ENCODE assay signal across 19 mouse cellular contexts in genomic region chr3:61049976-61050672, GRCm38 (mm10). TPM values are rescaled to one million over a fixed set of nuclear protein-coding genes. Genes with fewer than 3 reads are reported as not detected.
DNase-seq lines count a peak whose midpoint lies in the region; ATAC-seq lines count a peak whose summit lies in the region.
"Had no signal": no experiment of that assay in that cellular context is flagged by ENCODE, and none has a peak within 500 bp of the region (broad histone marks: within the 10 kb centered on the region; RNA-seq: fewer than 3 reads in every experiment).

No protein-coding gene starts in this region.

- no peaks in the 10 kb centered on the region for H3K9me3 ChIP-seq in forebrain, embryonic 14.5 days (replicated peaks; ENCODE audit: control insufficient read depth, low read length)
- no peaks in the 10 kb centered on the region for H3K9me3 ChIP-seq in forebrain, embryonic 12.5 days
- H3K9me3 ChIP-seq in midbrain, embryonic 12.5 days, result no peaks in the 10 kb centered on the region
- no peaks in the 10 kb centered on the region for H3K9me3 ChIP-seq in midbrain, embryonic 11.5 days (ENCODE audit: control insufficient read depth, low read length)
- H3K9me3 ChIP-seq in hindbrain, embryonic 15.5 days, result no peaks in the 10 kb centered on the region
- no peaks in the 10 kb centered on the region for H3K9me3 ChIP-seq in midbrain, embryonic 15.5 days
- H3K9me3 ChIP-seq: embryonic facial prominence, embryonic 15.5 days; heart, embryonic 15.5 days; neural tube, embryonic 12.5 days had no signal

- H3K27ac ChIP-seq in forebrain, embryonic 14.5 days (ENCODE audit: low read depth, low read length), result no peak overlapping the region
- no peak overlapping the region for H3K27ac ChIP-seq in forebrain, embryonic 12.5 days
- no peak overlapping the region for H3K27ac ChIP-seq in midbrain, embryonic 12.5 days (replicated peaks)
- no peak overlapping the region for H3K27ac ChIP-seq in midbrain, embryonic 11.5 days (ENCODE audit: low read depth, low read length)
- H3K27ac ChIP-seq in hindbrain, embryonic 15.5 days (replicated peaks), result 0 out of 2 replicates have a peak overlapping the region, but pooled peaks have one; percentile 25
- no peak overlapping the region for H3K27ac ChIP-seq in midbrain, embryonic 15.5 days
- H3K27ac ChIP-seq: embryonic facial prominence, embryonic 15.5 days; heart, embryonic 15.5 days; liver, embryonic 14.5 days; neural tube, embryonic 12.5 days had no signal

- peak; percentile 40; the same call in 1 of the 2 replicates for ATAC-seq in forebrain, embryonic 14.5 days
- ATAC-seq in forebrain, embryonic 12.5 days (ENCODE audit: low FRiP score), result no peak
- ATAC-seq in midbrain, embryonic 12.5 days (ENCODE audit: low FRiP score, low read depth), result peak; percentile 44; the same call in 1 of the 2 replicates
- no peak for ATAC-seq in midbrain, embryonic 11.5 days (ENCODE audit: low FRiP score)
- ATAC-seq in hindbrain, embryonic 15.5 days (ENCODE audit: low FRiP score, low read depth), result peak; percentile 51; the same call in 1 of the 2 replicates
- 0 out of 2 replicates have a peak, but pooled peaks have one; percentile 42 for ATAC-seq in midbrain, embryonic 15.5 days (replicated peaks)
- ATAC-seq: Patski had no signal

- 42% methylated on average over 3 of the region's 3 CpGs for WGBS in forebrain, embryonic 14.5 days
- 76% methylated on average over 3 of the region's 3 CpGs for WGBS in forebrain, embryonic 12.5 days
- WGBS in midbrain, embryonic 12.5 days, result 86% methylated on average over 3 of the region's 3 CpGs
- 92% methylated on average over 3 of the region's 3 CpGs for WGBS in midbrain, embryonic 11.5 days
- 49% methylated on average over 3 of the region's 3 CpGs for WGBS in hindbrain, embryonic 15.5 days
- 75% methylated on average over 3 of the region's 3 CpGs for WGBS in midbrain, embryonic 15.5 days

- H3K9ac ChIP-seq in forebrain, embryonic 14.5 days (ENCODE audit: low read length), result no peak overlapping the region
- no peak overlapping the region for H3K9ac ChIP-seq in forebrain, embryonic 12.5 days
- H3K9ac ChIP-seq in midbrain, embryonic 12.5 days (replicated peaks), result no peak overlapping the region
- no peak overlapping the region for H3K9ac ChIP-seq in midbrain, embryonic 11.5 days (ENCODE audit: low read length)
- H3K9ac ChIP-seq in hindbrain, embryonic 15.5 days, result no peak overlapping the region
- H3K9ac ChIP-seq in midbrain, embryonic 15.5 days, result no peak overlapping the region
- H3K9ac ChIP-seq: embryonic facial prominence, embryonic 15.5 days; heart, embryonic 15.5 days; liver, embryonic 14.5 days; neural tube, embryonic 12.5 days had no signal

- no peaks in the 10 kb centered on the region for H3K36me3 ChIP-seq in forebrain, embryonic 14.5 days (ENCODE audit: control insufficient read depth, insufficient read depth, low read length)
- H3K36me3 ChIP-seq in forebrain, embryonic 12.5 days (replicated peaks), result no peaks in the 10 kb centered on the region
- H3K36me3 ChIP-seq in midbrain, embryonic 12.5 days, result no peaks in the 10 kb centered on the region
- H3K36me3 ChIP-seq in midbrain, embryonic 11.5 days (ENCODE audit: control insufficient read depth, insufficient read depth, low read length), result no peaks in the 10 kb centered on the region
- no peaks in the 10 kb centered on the region for H3K36me3 ChIP-seq in hindbrain, embryonic 15.5 days
- H3K36me3 ChIP-seq in midbrain, embryonic 15.5 days (replicated peaks), result no peaks in the 10 kb centered on the region
- H3K36me3 ChIP-seq: embryonic facial prominence, embryonic 15.5 days; heart, embryonic 15.5 days; neural tube, embryonic 12.5 days had no signal

- DNase-seq in forebrain, embryonic 14.5 days (ENCODE audit: low spot score), result peak; percentile 50
- DNase-seq in midbrain, embryonic 11.5 days (ENCODE audit: low spot score, missing footprints), result no peak
- DNase-seq in heart, postnatal 4 days, result no peak
- DNase-seq: adrenal gland, postnatal 10 days; embryo, embryonic 11 days; gastrocnemius, postnatal 36 days; kidney, adult 11 months; kidney, postnatal 10 days; spleen, adult 18-20 months; thymus, postnatal 25 days had no signal

- no peak overlapping the region for H3K4me3 ChIP-seq in forebrain, embryonic 14.5 days (ENCODE audit: low read depth, low read length)
- H3K4me3 ChIP-seq in forebrain, embryonic 12.5 days (replicated peaks), result no peak overlapping the region
- no peak overlapping the region for H3K4me3 ChIP-seq in midbrain, embryonic 12.5 days
- no peak overlapping the region for H3K4me3 ChIP-seq in midbrain, embryonic 11.5 days (ENCODE audit: low read depth, low read length)
- H3K4me3 ChIP-seq in hindbrain, embryonic 15.5 days, result no peak overlapping the region
- H3K4me3 ChIP-seq in midbrain, embryonic 15.5 days, result no peak overlapping the region
- H3K4me3 ChIP-seq: embryonic facial prominence, embryonic 15.5 days; heart, embryonic 15.5 days; neural tube, embryonic 12.5 days had no signal

- H3K4me2 ChIP-seq in forebrain, embryonic 14.5 days (ENCODE audit: low read length), result no peak overlapping the region
- H3K4me2 ChIP-seq in forebrain, embryonic 12.5 days, result no peak overlapping the region
- no peak overlapping the region for H3K4me2 ChIP-seq in midbrain, embryonic 12.5 days (replicated peaks)
- H3K4me2 ChIP-seq in midbrain, embryonic 11.5 days, result no peak overlapping the region
- H3K4me2 ChIP-seq in hindbrain, embryonic 15.5 days, result no peak overlapping the region
- no peak overlapping the region for H3K4me2 ChIP-seq in midbrain, embryonic 15.5 days
- H3K4me2 ChIP-seq: embryonic facial prominence, embryonic 15.5 days; heart, embryonic 15.5 days; neural tube, embryonic 12.5 days had no signal

- no peaks in the 10 kb centered on the region for H3K27me3 ChIP-seq in forebrain, embryonic 14.5 days (replicated peaks; ENCODE audit: control insufficient read depth, insufficient read depth, low read length)
- no peaks in the 10 kb centered on the region for H3K27me3 ChIP-seq in forebrain, embryonic 12.5 days
- no peaks in the 10 kb centered on the region for H3K27me3 ChIP-seq in midbrain, embryonic 12.5 days
- no peaks in the 10 kb centered on the region for H3K27me3 ChIP-seq in midbrain, embryonic 11.5 days (ENCODE audit: control insufficient read depth, insufficient read depth, low read length)
- no peaks in the 10 kb centered on the region for H3K27me3 ChIP-seq in hindbrain, embryonic 15.5 days
- no peaks in the 10 kb centered on the region for H3K27me3 ChIP-seq in midbrain, embryonic 15.5 days (replicated peaks)
- H3K27me3 ChIP-seq: embryonic facial prominence, embryonic 15.5 days; heart, embryonic 15.5 days; neural tube, embryonic 12.5 days had no signal

- no peaks in the 10 kb centered on the region for H3K4me1 ChIP-seq in forebrain, embryonic 14.5 days (ENCODE audit: control insufficient read depth, insufficient read depth, low read length)
- no peaks in the 10 kb centered on the region for H3K4me1 ChIP-seq in forebrain, embryonic 12.5 days
- no peaks in the 10 kb centered on the region for H3K4me1 ChIP-seq in midbrain, embryonic 12.5 days
- no peaks in the 10 kb centered on the region for H3K4me1 ChIP-seq in midbrain, embryonic 11.5 days (ENCODE audit: control insufficient read depth, insufficient read depth, low read length)
- no peaks in the 10 kb centered on the region for H3K4me1 ChIP-seq in hindbrain, embryonic 15.5 days (replicated peaks)
- H3K4me1 ChIP-seq in midbrain, embryonic 15.5 days, result no peaks in the 10 kb centered on the region
- H3K4me1 ChIP-seq: embryonic facial prominence, embryonic 15.5 days; heart, embryonic 15.5 days; neural tube, embryonic 12.5 days had no signal

RNA-seq across cellular contexts. Expression of gene P2ry1, which starts 47.5 kb away (rescaled TPM):
- polyA plus RNA-seq in forebrain, embryonic 14.5 days (2014; fragmentation: Nextera tagmentation; extraction: Ambion mirVana), result 1.3 and 3.2 TPM in 2 replicates
- 3.8 and 4.8 TPM in 2 replicates for polyA plus RNA-seq in forebrain, embryonic 12.5 days (2016; fragmentation: Nextera tagmentation; extraction: Ambion mirVana)
- 5.3 and 6.7 TPM in 2 replicates for polyA plus RNA-seq in midbrain, embryonic 12.5 days (2016; fragmentation: Nextera tagmentation; extraction: Ambion mirVana)
- 5.1 and 5.4 TPM in 2 replicates for polyA plus RNA-seq in midbrain, embryonic 11.5 days (2014; fragmentation: Nextera tagmentation; extraction: Ambion mirVana)
- 5.7 and 6.8 TPM in 2 replicates for polyA plus RNA-seq in hindbrain, embryonic 15.5 days (2015; fragmentation: Nextera tagmentation; extraction: Ambion mirVana)
- polyA plus RNA-seq in midbrain, embryonic 15.5 days (2015; fragmentation: Nextera tagmentation; extraction: Ambion mirVana), result 5.4 and 5.5 TPM in 2 replicates
- 1 to 10 TPM; 4.1 to 5.2 TPM for total RNA-seq in heart, postnatal 4 days (2021)

Comparison
In these comparisons a context has a peak if more than half of its experiments do, and no peak if none do; other contexts are left out.
1. ATAC-seq: peak in forebrain, embryonic 14.5 days (single experiment), midbrain, embryonic 12.5 days (single experiment), hindbrain, embryonic 15.5 days (single experiment) and midbrain, embryonic 15.5 days (single experiment); none in forebrain, embryonic 12.5 days (single experiment) and midbrain, embryonic 11.5 days (single experiment).